Mouse (Mus musculus): Measurements from ENCODE around the gene Magi1. TPM values are rescaled to one million over a fixed set of nuclear protein-coding genes. Genes with fewer than 3 reads are reported as not detected.

Magi1 gene
- total RNA-seq, 2 experiments from 2014 or later = 0.28 to 0.57 TPM

DNA sequence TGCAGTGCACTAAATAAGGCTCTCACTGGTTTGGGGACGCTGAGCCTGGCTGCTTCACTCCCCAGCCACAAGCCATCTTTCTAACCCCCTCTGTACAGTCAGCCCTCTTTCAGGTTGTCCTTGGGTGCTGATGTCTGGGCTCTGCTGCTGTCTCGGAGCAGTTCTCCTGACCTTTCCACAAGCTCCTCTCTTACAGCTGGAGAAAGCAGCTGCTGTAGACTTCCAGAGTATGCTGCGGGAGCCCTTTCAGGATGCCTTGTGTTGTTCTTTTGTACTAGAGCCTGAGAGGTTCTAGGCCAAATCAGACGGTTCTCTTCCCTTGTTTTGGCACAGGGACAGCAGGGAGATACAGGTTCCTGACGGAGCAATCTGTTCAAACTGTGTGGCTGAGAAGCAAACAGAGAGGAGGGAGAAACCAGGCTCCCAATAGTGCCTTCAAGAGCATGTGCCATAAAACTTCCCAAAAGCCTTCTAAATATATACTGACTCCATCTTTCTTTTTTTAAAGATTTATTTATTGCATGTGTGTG lies 478.2 kb downstream of the Magi1 start:
- ATAC-seq (replicated peaks; ENCODE audit: low FRiP score, low TSS enrichment, poor library complexity, severe bottlenecking) = no peak

DNA sequence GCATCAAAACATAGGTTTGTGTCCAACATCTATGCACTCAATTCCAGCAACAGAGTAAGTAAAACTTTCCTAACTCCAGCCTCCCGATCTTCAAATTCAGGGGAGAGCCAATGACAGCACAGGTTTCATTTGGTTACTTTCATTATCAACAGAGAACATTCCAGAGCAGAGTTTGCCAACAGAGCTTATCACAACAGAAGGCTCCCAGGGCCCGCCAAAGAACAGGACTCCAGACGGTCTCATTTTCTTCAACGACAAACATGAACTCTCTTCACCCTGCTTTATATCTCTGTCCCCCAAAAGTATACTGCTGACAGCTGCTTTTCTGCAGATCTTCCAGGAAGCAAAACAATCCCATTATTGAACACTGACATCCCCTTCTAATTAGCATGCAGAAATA lies 481.3 kb downstream of the Magi1 start:
- ATAC-seq (replicated peaks; ENCODE audit: low FRiP score, low TSS enrichment, poor library complexity, severe bottlenecking) = no peak

DNA sequence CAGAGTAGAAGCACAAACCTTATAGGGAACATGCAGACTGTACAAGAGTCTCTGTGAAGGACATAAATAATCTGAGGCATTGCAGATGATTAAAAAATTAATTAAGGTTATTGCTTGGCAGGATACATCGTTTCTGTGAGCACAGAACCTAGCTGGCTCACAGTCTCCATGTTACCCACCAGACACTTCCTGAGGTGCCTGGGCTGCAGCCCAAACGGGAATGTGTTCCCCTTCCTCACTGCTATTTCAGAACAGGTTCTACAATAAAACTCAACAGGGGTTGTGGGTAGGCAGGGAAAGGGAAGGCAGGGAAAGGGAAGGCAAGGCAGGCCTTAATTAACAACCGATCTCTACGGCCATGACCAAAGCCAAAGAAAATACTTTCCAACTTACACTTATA lies 483.3 kb downstream of the Magi1 start:
- ATAC-seq (replicated peaks; ENCODE audit: low FRiP score, low TSS enrichment, poor library complexity, severe bottlenecking) = no peak

DNA sequence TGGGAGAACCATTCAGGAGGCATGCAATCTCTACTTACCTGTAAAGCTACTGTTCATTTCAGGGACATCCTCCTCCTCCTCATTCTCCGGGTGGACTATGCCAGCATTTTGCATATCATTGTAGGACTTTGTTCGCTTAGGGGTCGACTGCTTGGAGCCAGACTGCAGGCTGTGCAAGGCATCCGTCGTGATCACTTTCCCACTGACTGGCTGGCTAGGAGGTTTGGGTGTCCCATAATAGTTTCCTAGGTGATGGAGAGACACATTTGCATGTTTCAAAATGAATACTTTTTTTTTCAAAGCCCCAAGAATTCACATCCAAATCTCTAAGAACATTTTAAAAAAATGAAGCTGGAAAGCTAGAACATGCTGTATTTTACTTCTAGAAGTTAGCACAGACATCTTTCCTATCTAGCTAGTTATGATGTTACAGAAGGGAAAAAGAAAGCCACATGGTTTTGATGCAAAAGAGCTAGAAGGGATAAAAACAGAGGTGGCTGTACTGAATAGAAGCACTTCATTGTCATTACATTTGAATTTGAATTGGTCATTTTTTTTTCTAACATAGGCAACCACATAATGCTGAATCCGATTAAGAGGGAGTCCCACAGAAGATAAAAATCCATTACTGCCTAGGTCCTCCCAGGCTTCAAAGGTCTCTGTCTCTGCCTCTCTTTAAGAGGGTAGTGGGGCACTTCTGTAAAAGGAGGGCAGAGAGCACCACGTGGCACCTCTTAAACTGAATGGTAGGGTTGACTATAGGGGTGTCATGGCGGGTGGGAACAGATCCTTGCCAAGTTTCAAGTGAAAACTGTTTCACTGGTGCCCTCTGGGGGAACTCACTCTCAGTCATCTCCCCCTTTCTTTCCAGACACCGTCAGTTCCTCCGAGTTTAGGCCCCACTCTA lies 491.2 kb downstream of the Magi1 start:
- ATAC-seq (replicated peaks; ENCODE audit: low FRiP score, low TSS enrichment, poor library complexity, severe bottlenecking) = no peak

DNA sequence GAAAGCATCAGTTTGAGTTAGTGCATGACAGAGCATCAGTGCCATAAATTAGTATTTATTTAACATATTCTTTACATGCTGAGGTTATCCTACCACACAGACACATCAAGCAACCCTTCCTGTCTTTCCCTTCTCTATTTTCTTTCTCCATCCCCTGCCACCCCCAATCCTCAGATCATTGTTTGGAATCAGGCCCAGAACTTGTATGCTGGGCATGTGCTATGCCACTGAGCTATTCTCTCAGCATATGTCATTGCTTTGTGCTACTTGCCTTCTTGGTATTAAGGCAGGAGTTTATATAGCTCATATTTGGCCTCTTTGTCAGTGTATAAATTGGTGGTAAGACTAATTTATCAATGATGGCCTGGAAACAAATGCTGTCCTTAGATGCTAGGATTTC lies 494.0 kb downstream of the Magi1 start:
- no peak for ATAC-seq (replicated peaks; ENCODE audit: low FRiP score, low TSS enrichment, poor library complexity, severe bottlenecking)

DNA sequence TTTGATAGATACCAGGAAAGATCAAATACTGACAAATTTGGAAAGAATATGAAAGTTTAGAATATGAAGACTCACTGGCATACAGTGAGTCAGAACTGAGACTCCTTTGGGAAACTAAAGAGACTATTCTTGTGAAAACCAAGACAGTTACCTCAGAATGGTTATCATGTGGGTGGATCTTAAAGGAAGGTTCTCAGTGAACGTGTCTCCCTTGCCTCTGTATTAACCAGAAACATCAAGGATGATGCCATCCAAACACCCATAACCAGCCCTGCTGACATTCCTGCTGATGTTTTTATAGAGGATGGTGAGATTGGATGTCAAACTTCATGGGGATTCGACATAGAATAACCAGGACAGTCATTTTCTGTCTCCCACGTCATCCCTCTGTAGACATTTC lies 496.7 kb downstream of the Magi1 start:
- ATAC-seq (replicated peaks; ENCODE audit: low FRiP score, low TSS enrichment, poor library complexity, severe bottlenecking) = no peak

DNA sequence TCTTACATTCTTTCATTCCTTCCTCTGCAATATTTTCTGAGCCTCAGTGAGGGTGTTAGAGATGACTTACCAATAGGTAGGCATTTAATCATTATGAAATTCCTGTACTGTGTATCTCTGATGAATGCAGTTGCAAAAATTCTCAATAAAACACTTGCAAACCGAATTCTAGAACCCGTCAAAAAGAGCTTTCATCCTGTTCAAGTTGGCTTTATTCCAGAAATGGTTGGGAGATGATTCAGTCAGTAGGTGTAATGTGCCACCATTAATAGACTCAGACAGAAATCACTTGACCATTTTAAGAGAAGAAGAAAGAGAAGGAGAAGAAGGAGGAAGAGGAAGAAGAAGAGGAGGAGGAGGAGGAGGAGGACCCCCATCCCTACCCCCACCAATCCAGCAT lies 497.5 kb downstream of the Magi1 start:
- ATAC-seq (replicated peaks; ENCODE audit: low FRiP score, low TSS enrichment, poor library complexity, severe bottlenecking) = no peak

DNA sequence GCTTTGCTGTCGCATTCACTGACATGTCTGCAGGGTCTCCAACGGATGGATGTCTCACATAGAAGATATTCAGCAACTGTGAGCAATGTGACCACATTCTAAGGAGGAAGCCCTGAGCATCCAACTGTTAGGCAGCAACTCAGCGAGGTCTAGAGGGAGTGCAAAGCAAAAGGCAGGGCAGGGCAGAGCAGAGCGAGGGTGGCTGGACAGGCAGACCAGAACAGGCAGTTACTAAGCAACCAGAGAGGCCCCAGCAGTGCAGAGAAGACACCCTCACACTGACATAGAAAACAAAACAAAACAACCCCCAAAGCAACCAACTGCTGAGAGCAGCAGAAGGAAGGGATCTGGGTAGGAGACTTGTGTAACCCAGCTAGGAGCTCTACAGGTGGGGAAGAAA lies 512.6 kb downstream of the Magi1 start:
- no peak for ATAC-seq (replicated peaks; ENCODE audit: low FRiP score, low TSS enrichment, poor library complexity, severe bottlenecking)

DNA sequence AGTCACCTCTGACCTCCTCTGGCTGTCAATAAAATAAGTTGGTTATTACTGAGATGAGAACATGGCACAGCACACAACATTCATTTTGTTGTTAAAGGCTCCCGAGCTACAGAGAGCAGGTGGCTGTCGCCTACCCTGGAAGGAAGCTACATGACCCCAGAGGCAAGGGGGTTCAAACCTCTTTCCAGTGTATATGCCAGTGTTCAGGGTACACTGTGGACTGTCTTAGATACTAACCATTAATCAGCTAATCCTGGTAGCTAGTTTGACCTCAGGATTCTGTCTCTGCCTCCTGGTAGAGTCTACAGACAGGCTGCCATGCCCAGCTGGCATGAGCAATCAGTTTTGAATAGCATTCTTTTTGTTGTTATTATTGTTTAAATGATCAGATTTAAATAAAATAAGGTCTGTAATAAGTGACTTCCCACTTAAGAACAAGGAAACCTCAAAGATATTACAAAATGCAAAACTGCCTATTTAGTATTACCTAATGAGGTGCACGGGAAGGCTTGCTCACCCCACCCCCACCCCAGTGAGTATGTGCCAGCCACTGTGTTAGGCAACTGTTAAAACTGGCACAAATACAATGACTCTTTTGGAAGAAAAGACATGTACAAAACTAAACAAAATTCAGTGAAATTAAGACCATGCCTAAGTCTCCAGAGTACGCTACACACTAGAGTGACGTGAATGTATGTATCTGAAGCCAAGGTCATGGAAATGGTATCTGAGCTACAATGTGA lies 513.3 kb downstream of the Magi1 start:
- no peak for ATAC-seq (replicated peaks; ENCODE audit: low FRiP score, low TSS enrichment, poor library complexity, severe bottlenecking)

DNA sequence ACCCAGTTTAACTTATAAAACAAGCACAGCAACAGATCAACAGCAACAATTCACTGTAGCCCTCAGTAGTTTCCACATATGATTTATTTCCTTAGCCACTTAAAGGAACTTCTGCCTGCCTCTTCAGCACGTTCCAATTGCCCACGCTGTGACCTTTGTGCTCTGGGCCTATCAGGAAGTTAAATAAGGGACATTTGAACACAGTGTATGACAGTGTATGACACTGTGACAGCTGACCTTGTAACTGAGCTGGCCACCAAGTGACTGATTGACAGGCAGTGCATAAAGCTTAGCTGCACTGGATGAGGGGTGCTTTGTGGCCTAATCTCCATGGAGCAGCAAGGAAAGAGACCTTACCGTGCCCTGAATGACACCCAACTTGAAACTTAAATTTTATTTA lies 525.6 kb downstream of the Magi1 start:
- no peak for ATAC-seq (replicated peaks; ENCODE audit: low FRiP score, low TSS enrichment, poor library complexity, severe bottlenecking)

DNA sequence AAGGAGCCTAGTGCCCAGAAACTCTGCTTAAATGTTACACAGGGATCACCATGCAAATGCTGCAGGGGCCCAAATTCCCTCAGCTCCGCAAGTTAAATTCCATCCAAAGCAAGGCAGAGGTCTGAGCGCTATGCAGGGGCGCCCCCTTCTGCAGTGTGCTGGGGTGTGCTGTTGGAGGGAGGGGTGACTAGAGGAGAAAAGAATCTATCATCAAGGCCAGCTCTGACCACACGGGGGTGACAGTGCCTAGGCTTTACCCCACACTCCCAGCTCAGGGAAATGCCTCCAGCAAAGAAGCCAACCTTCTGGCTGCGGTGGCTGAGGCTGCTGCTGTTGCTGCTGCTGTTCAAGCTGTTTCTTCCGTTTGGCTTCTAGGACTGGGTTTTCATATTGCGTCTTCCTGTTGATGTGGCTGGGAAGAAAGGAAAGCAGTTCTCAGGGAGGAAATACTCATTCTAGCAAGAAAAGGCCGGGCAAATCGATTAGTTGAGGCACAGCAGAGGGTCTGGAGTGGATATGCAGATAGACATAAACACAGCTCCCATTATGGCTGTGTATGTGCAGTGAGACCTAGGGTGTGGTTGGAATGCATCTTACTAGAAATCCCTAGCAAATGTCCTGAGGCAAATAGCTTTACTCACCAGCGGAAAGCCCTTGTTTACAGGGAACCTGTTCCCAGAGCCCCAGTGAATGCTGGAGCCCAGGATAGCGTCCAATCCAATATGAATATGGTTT lies 526.2 kb downstream of the Magi1 start:
- ATAC-seq (replicated peaks; ENCODE audit: low FRiP score, low TSS enrichment, poor library complexity, severe bottlenecking) = peak; percentile 85

DNA sequence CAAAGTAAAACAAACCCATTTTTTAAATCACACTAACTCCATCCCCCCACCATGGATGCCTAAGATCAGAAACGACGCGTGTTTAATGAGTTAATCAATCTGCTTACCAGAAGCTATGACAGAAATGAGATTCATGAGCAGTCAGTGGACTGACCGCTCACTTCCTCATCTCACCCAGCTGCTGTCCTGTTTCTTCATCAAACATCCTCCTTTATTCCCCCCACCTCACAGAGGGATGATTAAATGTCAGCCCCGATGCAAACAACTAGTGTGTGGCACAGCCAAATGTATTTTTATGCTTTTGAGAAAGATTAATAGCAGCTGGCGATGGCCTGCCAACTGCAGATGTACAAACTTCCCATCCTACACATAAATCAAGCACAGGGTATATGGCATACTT lies 540.6 kb downstream of the Magi1 start:
- no peak for ATAC-seq (replicated peaks; ENCODE audit: low FRiP score, low TSS enrichment, poor library complexity, severe bottlenecking)

DNA sequence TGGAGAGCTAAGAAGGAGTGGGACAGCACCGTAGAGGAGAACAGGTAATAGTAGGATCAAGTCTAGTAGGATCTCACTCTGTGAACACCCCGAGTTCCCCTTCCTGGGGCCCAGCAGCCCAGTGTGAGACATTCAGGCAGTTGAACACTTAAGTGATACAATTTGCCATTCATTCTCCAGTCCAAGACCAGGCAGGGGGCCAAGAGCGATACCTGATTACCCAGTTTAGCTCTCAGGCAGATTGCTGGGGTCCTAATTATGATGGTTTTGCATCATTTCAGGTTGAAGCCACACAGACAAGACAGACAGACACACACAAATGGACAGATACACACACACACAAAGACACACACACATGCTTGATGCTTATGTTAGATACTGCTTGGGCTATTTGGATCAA lies 543.9 kb downstream of the Magi1 start:
- no peak for ATAC-seq (replicated peaks; ENCODE audit: low FRiP score, low TSS enrichment, poor library complexity, severe bottlenecking)

DNA sequence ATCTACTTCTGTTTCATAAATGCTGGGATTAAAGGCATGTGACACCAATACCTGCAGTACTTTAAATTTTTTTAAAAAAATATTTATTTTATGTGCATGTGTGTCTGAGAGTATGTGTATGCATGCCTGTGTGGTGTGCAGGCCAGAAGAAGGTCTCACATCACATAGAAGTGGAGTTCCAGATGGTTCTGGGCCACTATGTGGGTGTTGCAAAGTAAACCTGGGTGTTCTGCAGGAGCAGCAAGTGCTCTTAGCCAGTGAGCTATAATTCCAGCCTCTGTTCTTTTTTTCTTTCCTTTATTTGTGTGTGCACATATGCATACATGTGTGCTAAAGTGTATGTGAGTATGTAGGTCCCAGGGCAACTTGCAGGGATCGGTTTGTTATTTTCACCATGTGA lies 546.6 kb downstream of the Magi1 start:
- no peak for ATAC-seq (replicated peaks; ENCODE audit: low FRiP score, low TSS enrichment, poor library complexity, severe bottlenecking)

DNA sequence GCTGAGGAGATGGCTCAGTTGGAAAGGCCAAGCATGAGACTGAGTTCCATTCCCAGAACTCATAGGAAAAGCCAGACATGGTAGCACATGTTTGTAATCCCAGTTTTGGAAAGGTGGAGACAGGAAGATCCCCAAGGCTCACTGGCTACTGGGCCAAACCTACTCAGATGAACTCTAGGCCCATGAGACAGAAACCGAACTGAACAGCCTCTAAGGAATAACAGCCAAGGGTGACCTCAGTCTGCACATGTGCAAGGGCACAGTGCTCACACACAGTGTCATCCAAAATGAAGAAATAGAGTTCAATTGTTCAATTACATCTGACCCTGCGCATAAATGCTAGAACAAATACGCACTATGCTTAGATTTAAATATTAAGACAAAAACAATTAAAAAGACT lies 547.6 kb downstream of the Magi1 start:
- no peak for ATAC-seq (replicated peaks; ENCODE audit: low FRiP score, low TSS enrichment, poor library complexity, severe bottlenecking)

DNA sequence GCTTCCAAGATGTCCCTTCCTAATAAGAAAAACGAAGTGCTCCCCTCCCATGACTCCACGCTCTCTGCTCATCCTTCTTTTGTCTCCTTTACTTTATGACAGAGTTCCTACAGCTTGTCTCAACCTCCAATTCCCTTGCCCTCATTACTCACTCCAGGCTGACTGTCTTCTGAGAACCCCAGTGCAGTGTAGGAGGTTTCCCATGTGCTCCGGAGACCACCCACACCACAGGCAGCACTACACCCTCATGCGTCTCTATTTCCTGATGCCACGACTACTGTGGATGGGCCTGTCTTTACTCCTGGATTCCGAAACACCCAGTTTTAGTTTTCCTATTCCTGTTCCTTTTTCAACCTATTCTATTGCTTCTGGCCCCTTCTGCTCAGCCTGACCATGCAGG lies 549.9 kb downstream of the Magi1 start:
- ATAC-seq (replicated peaks; ENCODE audit: low FRiP score, low TSS enrichment, poor library complexity, severe bottlenecking) = no peak

DNA sequence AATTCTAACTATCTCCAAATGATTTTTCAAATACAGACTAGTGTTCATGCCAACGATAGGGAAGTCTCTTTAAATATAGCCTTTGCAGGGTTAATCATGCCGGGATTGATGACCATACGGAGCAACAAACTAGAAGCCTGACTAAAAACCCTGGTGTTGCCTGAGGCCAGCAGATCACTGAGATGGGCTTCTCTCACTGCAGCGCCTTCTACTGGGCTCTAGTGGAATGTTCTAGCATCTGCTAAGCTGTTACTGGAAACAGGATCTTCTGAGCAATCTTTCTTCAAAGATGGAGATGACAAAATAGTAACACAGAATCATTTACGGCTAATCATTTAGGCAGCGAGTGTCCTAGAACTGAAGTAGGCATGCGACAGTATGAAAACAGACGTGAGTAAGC lies 554.0 kb downstream of the Magi1 start:
- ATAC-seq (replicated peaks; ENCODE audit: low FRiP score, low TSS enrichment, poor library complexity, severe bottlenecking) = no peak

DNA sequence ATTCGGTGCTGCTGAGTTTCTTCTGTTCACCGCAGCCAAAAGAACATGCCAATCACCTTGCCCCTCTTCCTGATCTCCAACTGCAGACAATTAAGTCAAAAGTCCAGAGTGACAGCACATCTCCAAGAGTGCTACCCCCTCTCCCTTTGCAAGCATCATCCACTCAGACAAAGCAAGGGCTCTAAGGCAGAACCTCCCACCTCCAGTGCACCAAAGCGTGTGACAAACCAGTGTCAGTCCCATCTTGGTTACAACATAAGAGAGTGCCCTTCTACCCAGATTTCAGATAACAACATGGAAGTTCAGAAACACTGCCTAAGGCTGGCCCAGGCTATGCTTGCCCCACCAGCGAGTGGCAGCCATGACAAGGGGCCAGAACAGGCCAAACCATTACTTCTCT lies 554.9 kb downstream of the Magi1 start:
- ATAC-seq (replicated peaks; ENCODE audit: low FRiP score, low TSS enrichment, poor library complexity, severe bottlenecking) = no peak

DNA sequence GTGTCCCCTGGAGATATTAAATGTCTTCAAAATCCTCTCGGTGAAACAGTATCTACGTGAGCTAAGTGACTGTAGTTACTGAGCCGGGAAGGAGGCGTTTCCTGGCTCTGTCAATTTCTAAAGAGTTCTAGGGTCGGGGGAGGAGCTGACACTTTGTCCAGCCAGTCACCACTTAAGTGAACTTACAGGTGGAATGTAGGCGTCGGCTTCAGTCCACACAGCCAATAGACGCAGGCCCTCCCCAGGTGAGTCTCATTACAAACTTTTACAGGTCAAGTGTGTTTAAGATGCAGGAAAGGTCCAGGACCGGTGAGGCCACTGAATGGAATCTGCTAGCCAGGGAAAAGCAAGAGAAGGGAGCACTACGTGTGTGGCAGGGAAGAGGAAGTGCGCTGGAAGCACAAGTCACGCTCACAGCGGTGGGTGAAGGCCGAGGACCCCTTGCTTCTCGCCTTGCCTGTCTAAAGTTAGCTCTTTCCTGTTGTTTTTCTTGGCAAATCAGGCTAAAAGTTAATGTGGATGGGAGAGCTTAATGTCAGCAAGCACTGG lies 556.0 kb downstream of the Magi1 start:
- ATAC-seq (replicated peaks; ENCODE audit: low FRiP score, low TSS enrichment, poor library complexity, severe bottlenecking) = no peak

Data from megakaryocyte-erythroid progenitor cell, adult 5-6 weeks (primary cell).